Mouse (Mus musculus) lung, embryonic 14.5 days (tissue): ENCODE results near the gene Por. TPM values are rescaled to one million over a fixed set of nuclear protein-coding genes. Genes with fewer than 3 reads are reported as not detected.

Experiments used
- ATAC-seq: fragments of 200-750 bp; cut with Nextera tagmentation; 2 replicates; pipeline ENCODE4 v1.8.0; 2017; ENCODE audit warnings: mild to moderate bottlenecking, moderate TSS enrichment, moderate library complexity; ENCODE audit not compliant: insufficient read depth
- DNase-seq: peaks from one replicate; pipeline ENCODE4 v3.0.0-alpha.2; 2015
- H3K27ac ChIP-seq: fragments of 300-500 bp; sonication (generic); 2 replicates; pipeline ENCODE4 v1.5.1; 2014; ENCODE audit warnings: low read depth, mild to moderate bottlenecking, moderate library complexity
- H3K27me3 ChIP-seq: fragments of 300-500 bp; sonication (generic); 2 replicates; pipeline ENCODE4 v1.6.1; 2014; ENCODE audit warnings: low read length, control low read depth; ENCODE audit not compliant: insufficient read depth
- H3K36me3 ChIP-seq: fragments of 300-500 bp; sonication (generic); 2 replicates; pipeline ENCODE4 v1.6.1; 2014; ENCODE audit warnings: control low read depth; ENCODE audit not compliant: insufficient read depth
- H3K4me1 ChIP-seq: fragments of 300-500 bp; sonication (generic); 2 replicates; pipeline ENCODE4 v1.6.1; 2014; ENCODE audit warnings: antibody characterized with exemption, control low read depth; ENCODE audit not compliant: insufficient read depth
- H3K4me2 ChIP-seq: fragments of 300-500 bp; sonication (generic); 2 replicates; pipeline ENCODE4 v1.6.1; 2014; ENCODE audit warnings: mild to moderate bottlenecking
- H3K4me3 ChIP-seq: fragments of 300-500 bp; sonication (generic); 2 replicates; pipeline ENCODE4 v1.5.1; 2014; ENCODE audit warnings: low read depth, low read length
- H3K9ac ChIP-seq: fragments of 300-500 bp; sonication (generic); 2 replicates; pipeline ENCODE4 v1.6.1; 2014
- H3K9me3 ChIP-seq: fragments of 300-500 bp; sonication (generic); 2 replicates; pipeline ENCODE4 v1.6.1; 2016; ENCODE audit warnings: low read depth, low read length, control low read depth
- CTCF ChIP-seq: IDR thresholded peaks from 2 replicates; pipeline ENCODE4 v1.5.1; 2016; ENCODE audit warnings: antibody characterized with exemption, low read depth
- WGBS: fragments of 180-500 bp; shearing (Covaris S2); extraction: QIAGEN DNeasy Blood & Tissue Kit; methylation state at CpG from one replicate; pipeline ENCODE4 v1.1.7; 2014; 5-methylcytosine and 5-hydroxymethylcytosine counted together
- polyA plus RNA-seq: library from polyadenylated mRNA; unstranded; fragments of >200 nt; fragmentation: Nextera tagmentation; extraction: Ambion mirVana; gene quantifications from 2 replicates; pipeline ENCODE4 v1.2.1, GENCODE M21; 2014

Gene Por
- polyA plus RNA-seq, 1 experiment from 2014 or later: 52.7 TPM

- DNase-seq: peak; percentile 97
- Histone ChIP-seq H3K4me1 (no peaks in the 10 kb centered on the region), H3K27ac (peak within 1 kb of the TSS; percentile 80), H3K4me3 (peak within 1 kb of the TSS; percentile 91), H3K4me2 (peak within 1 kb of the TSS; percentile 61), H3K27me3 (no peaks in the 10 kb centered on the region), H3K9ac (peak within 1 kb of the TSS; percentile 76), H3K9me3 (no peaks in the 10 kb centered on the region), H3K36me3 (peaks cover 18% of the 10 kb centered on the region)
- ATAC-seq: peak; percentile 100
- 12% methylated on average over 30 of the region's 30 CpGs for WGBS
- peak; percentile 69 for TF ChIP-seq CTCF
Measured at GRCm38 (mm10) chr5:135632117-135632796, 37.6 kb upstream of the Por start, which contains the start of gene Rhbdd2. Gene Rhbdd2, plus strand, starts transcription at chr5:135632618.

GRCm38 (mm10) chr5:135632797-135633144 is 37.1 kb upstream of the Por start:
- peaks cover 23% of the 10 kb centered on the region for H3K36me3 ChIP-seq
- no peak for DNase-seq
- H3K9ac ChIP-seq: peak overlapping the region; percentile 76
- H3K4me3 ChIP-seq: peak overlapping the region; percentile 91
- no peak for TF ChIP-seq CTCF
- peak overlapping the region; percentile 61 for H3K4me2 ChIP-seq
- H3K4me1 ChIP-seq: no peaks in the 10 kb centered on the region
- H3K27ac ChIP-seq: peak overlapping the region; percentile 80
- ATAC-seq: peak; percentile 79
- no peaks in the 10 kb centered on the region for H3K9me3 ChIP-seq
- WGBS: 0% methylated on average over 20 of the region's 21 CpGs
- H3K27me3 ChIP-seq: no peaks in the 10 kb centered on the region

GRCm38 (mm10) chr5:135639760-135640458 is 29.9 kb upstream of the Por start:
- WGBS: 67% methylated on average over 6 of the region's 7 CpGs
- Histone ChIP-seq H3K9me3 (no peaks in the 10 kb centered on the region), H3K4me3 (no peak overlapping the region), H3K27ac (no peak overlapping the region), H3K9ac (no peak overlapping the region), H3K27me3 (no peaks in the 10 kb centered on the region), H3K4me2 (no peak overlapping the region), H3K4me1 (no peaks in the 10 kb centered on the region), H3K36me3 (peaks cover 46% of the 10 kb centered on the region)
- no peak for ATAC-seq
- no peak for DNase-seq
- no peak for TF ChIP-seq CTCF

GRCm38 (mm10) chr5:135640459-135640789 is 29.4 kb upstream of the Por start:
- Histone ChIP-seq H3K9ac (no peak overlapping the region), H3K36me3 (peaks cover 41% of the 10 kb centered on the region), H3K4me2 (no peak overlapping the region), H3K4me3 (no peak overlapping the region), H3K9me3 (no peaks in the 10 kb centered on the region), H3K27ac (no peak overlapping the region), H3K4me1 (no peaks in the 10 kb centered on the region), H3K27me3 (no peaks in the 10 kb centered on the region)
- 81% methylated on average over 6 of the region's 6 CpGs for WGBS
- DNase-seq (no peak), ATAC-seq (no peak)
- no peak for TF ChIP-seq CTCF

GRCm38 (mm10) chr5:135641028-135641427 is 28.8 kb upstream of the Por start:
- Histone ChIP-seq H3K27me3 (no peaks in the 10 kb centered on the region), H3K9ac (no peak overlapping the region), H3K4me2 (no peak overlapping the region), H3K36me3 (peaks cover 36% of the 10 kb centered on the region), H3K4me3 (no peak overlapping the region), H3K27ac (no peak overlapping the region), H3K4me1 (no peaks in the 10 kb centered on the region), H3K9me3 (no peaks in the 10 kb centered on the region)
- no peak for DNase-seq
- no peak for TF ChIP-seq CTCF
- ATAC-seq: no peak
- 92% methylated on average over 1 of the region's 1 CpGs for WGBS

GRCm38 (mm10) chr5:135642686-135643551 is 26.9 kb upstream of the Por start:
- no peak for ATAC-seq

GRCm38 (mm10) chr5:135643552-135643842 is 26.3 kb upstream of the Por start:
- Histone ChIP-seq H3K9me3 (no peaks in the 10 kb centered on the region), H3K4me1 (no peaks in the 10 kb centered on the region), H3K9ac (no peak overlapping the region), H3K4me3 (no peak overlapping the region), H3K27me3 (no peaks in the 10 kb centered on the region), H3K36me3 (peaks cover 19% of the 10 kb centered on the region), H3K27ac (no peak overlapping the region), H3K4me2 (no peak overlapping the region)
- ATAC-seq (no peak), DNase-seq (no peak)
- TF ChIP-seq CTCF: no peak
- 95% methylated on average over 1 of the region's 1 CpGs for WGBS

More at GRCm38 (mm10) chr5:135642686-135643551, 26.9 kb upstream of the Por start:
- TF ChIP-seq CTCF: no peak
- no peaks in the 10 kb centered on the region for H3K27me3 ChIP-seq
- no peak overlapping the region for H3K27ac ChIP-seq
- no peak for DNase-seq
- no peaks in the 10 kb centered on the region for H3K9me3 ChIP-seq
- H3K4me2 ChIP-seq: no peak overlapping the region
- no peak overlapping the region for H3K4me3 ChIP-seq
- WGBS: 80% methylated on average over 10 of the region's 10 CpGs
- H3K9ac ChIP-seq: no peak overlapping the region
- peaks cover 22% of the 10 kb centered on the region for H3K36me3 ChIP-seq
- H3K4me1 ChIP-seq: no peaks in the 10 kb centered on the region
